Comparison of ENCODE assay signal across 11 mouse cellular contexts in the genomic region with DNA sequence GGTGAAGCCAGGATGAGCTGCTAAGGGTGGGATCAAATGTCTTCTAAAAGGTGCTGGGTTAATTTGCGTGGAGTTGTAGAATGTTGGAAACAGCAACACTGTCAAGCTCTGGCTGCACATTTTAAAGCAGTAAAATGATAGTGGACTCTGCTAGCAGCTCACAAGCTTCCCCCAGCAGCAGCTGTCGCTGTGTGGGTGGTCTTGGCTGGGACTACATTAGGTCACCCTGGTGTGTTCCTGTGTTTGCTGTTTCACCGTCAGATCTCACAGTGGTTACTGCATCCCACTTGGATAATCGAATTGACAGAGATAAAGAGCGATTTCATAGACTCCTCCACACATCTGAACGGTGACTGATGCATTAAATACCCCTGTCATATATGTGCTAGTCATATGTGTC.
A peak's percentile ranks its signal among the peaks of the same experiment; 100 is the strongest.
DNase-seq lines count a peak whose midpoint lies in the region; ATAC-seq and TF ChIP-seq lines count a peak whose summit lies in the region.
"Had no signal": no experiment of that assay in that cellular context is flagged by ENCODE, and none has a peak within 500 bp of the region (broad histone marks: within the 10 kb centered on the region; RNA-seq: fewer than 3 reads in every experiment).

No protein-coding gene starts in this region.

- H3K4me1 ChIP-seq in hindbrain, embryonic 11.5 days (replicated peaks; ENCODE audit: control insufficient read depth, insufficient read depth, low read length), result no peaks in the 10 kb centered on the region
- H3K4me1 ChIP-seq in hindbrain, embryonic 16.5 days (ENCODE audit: control insufficient read depth, insufficient read depth, low read depth, low read length), result no peaks in the 10 kb centered on the region
- H3K4me1 ChIP-seq in midbrain, postnatal 0 days (ENCODE audit: insufficient read depth, low read length), result no peaks in the 10 kb centered on the region
- H3K4me1 ChIP-seq in midbrain, embryonic 13.5 days (replicated peaks), result 0 out of 2 replicates have a peak, but pooled peaks cover 6% of the 10 kb centered on the region
- H3K4me1 ChIP-seq in limb, embryonic 10.5 days, result peaks cover 31% of the 10 kb centered on the region

- no peaks in the 10 kb centered on the region for H3K9me3 ChIP-seq in hindbrain, embryonic 11.5 days (ENCODE audit: control insufficient read depth, low read length)
- no peaks in the 10 kb centered on the region for H3K9me3 ChIP-seq in hindbrain, embryonic 16.5 days (ENCODE audit: control insufficient read depth, low read length)
- H3K9me3 ChIP-seq in midbrain, postnatal 0 days (ENCODE audit: low read length), result no peaks in the 10 kb centered on the region
- no peaks in the 10 kb centered on the region for H3K9me3 ChIP-seq in midbrain, embryonic 13.5 days
- no peaks in the 10 kb centered on the region for H3K9me3 ChIP-seq in limb, embryonic 10.5 days (replicated peaks)
- H3K9me3 ChIP-seq: forebrain, embryonic 13.5 days had no signal

- no peak overlapping the region for H3K4me2 ChIP-seq in hindbrain, embryonic 11.5 days (replicated peaks; ENCODE audit: low read depth, low read length)
- H3K4me2 ChIP-seq in hindbrain, embryonic 16.5 days (ENCODE audit: low read length), result no peak overlapping the region
- no peak overlapping the region for H3K4me2 ChIP-seq in midbrain, postnatal 0 days (ENCODE audit: low read depth, low read length, poor library complexity, severe bottlenecking)
- no peak overlapping the region for H3K4me2 ChIP-seq in midbrain, embryonic 13.5 days (replicated peaks)
- H3K4me2 ChIP-seq: forebrain, embryonic 13.5 days had no signal

- no peaks in the 10 kb centered on the region; the same call in 1 of the 2 replicates for H3K27me3 ChIP-seq in hindbrain, embryonic 11.5 days (ENCODE audit: control insufficient read depth, insufficient read depth, low read length)
- H3K27me3 ChIP-seq in hindbrain, embryonic 16.5 days (replicated peaks; ENCODE audit: control insufficient read depth, insufficient read depth, low read length), result no peaks in the 10 kb centered on the region
- H3K27me3 ChIP-seq in midbrain, postnatal 0 days (ENCODE audit: insufficient read depth, low read length), result no peaks in the 10 kb centered on the region
- H3K27me3 ChIP-seq in midbrain, embryonic 13.5 days, result no peaks in the 10 kb centered on the region
- H3K27me3 ChIP-seq in limb, embryonic 10.5 days (ENCODE audit: low read depth, poor library complexity, severe bottlenecking), result no peaks in the 10 kb centered on the region
- H3K27me3 ChIP-seq: forebrain, embryonic 13.5 days had no signal

- no peak overlapping the region for H3K4me3 ChIP-seq in hindbrain, embryonic 11.5 days (ENCODE audit: low read depth, low read length)
- no peak overlapping the region for H3K4me3 ChIP-seq in hindbrain, embryonic 16.5 days (ENCODE audit: low read length)
- H3K4me3 ChIP-seq in midbrain, postnatal 0 days (ENCODE audit: low read depth, low read length), result no peak overlapping the region
- H3K4me3 ChIP-seq in midbrain, embryonic 13.5 days (replicated peaks), result no peak overlapping the region
- H3K4me3 ChIP-seq in limb, embryonic 10.5 days, result no peak overlapping the region
- H3K4me3 ChIP-seq: forebrain, embryonic 13.5 days had no signal

- no peak overlapping the region for H3K27ac ChIP-seq in hindbrain, embryonic 11.5 days (ENCODE audit: low read depth, low read length)
- H3K27ac ChIP-seq in hindbrain, embryonic 16.5 days (ENCODE audit: low read depth, low read length), result no peak overlapping the region
- no peak overlapping the region for H3K27ac ChIP-seq in midbrain, postnatal 0 days (ENCODE audit: low read depth, low read length)
- H3K27ac ChIP-seq in midbrain, embryonic 13.5 days, result no peak overlapping the region
- H3K27ac ChIP-seq in limb, embryonic 10.5 days, result 0 out of 2 replicates have a peak overlapping the region, but pooled peaks have one; percentile 30
- H3K27ac ChIP-seq: forebrain, embryonic 13.5 days had no signal

- H3K36me3 ChIP-seq in hindbrain, embryonic 11.5 days (ENCODE audit: control insufficient read depth, insufficient read depth, low read length), result no peaks in the 10 kb centered on the region
- no peaks in the 10 kb centered on the region for H3K36me3 ChIP-seq in hindbrain, embryonic 16.5 days (ENCODE audit: control insufficient read depth, insufficient read depth, low read length)
- H3K36me3 ChIP-seq in midbrain, postnatal 0 days (ENCODE audit: insufficient read depth, low read length), result no peaks in the 10 kb centered on the region
- H3K36me3 ChIP-seq in midbrain, embryonic 13.5 days, result no peaks in the 10 kb centered on the region
- H3K36me3 ChIP-seq in limb, embryonic 10.5 days, result no peaks in the 10 kb centered on the region

- no peak for TF ChIP-seq CTCF in midbrain, postnatal 0 days (IDR thresholded peaks at IDR 0.05)

- 56% methylated on average over 6 of the region's 6 CpGs for WGBS in hindbrain, embryonic 11.5 days
- WGBS in hindbrain, embryonic 16.5 days, result 53% methylated on average over 6 of the region's 6 CpGs
- WGBS in midbrain, postnatal 0 days, result 62% methylated on average over 6 of the region's 6 CpGs
- WGBS in midbrain, embryonic 13.5 days, result 71% methylated on average over 6 of the region's 6 CpGs
- 56% methylated on average over 6 of the region's 6 CpGs for WGBS in limb, embryonic 10.5 days

- DNase-seq in hindbrain, embryonic 11.5 days (ENCODE audit: low spot score), result peak; percentile 36
- peak; percentile 64 for DNase-seq in midbrain, postnatal 0 days (ENCODE audit: low spot score)
- peak; percentile 58 for DNase-seq in limb, embryonic 10.5 days (ENCODE audit: low spot score)
- DNase-seq in testis, postnatal 14 days (ENCODE audit: low spot score), result peak; percentile 42
- no peak for DNase-seq in ovary, adult 18-20 months (ENCODE audit: low spot score)
- no peak for DNase-seq in thymus, postnatal 14 days
- DNase-seq: layer of hippocampus, postnatal 36 days; thymus, postnatal 36 days had no signal

- no peak overlapping the region for H3K9ac ChIP-seq in hindbrain, embryonic 11.5 days (ENCODE audit: low read depth, low read length)
- no peak overlapping the region for H3K9ac ChIP-seq in hindbrain, embryonic 16.5 days (ENCODE audit: low read depth, low read length)
- H3K9ac ChIP-seq in midbrain, postnatal 0 days (replicated peaks; ENCODE audit: low read length, poor library complexity, severe bottlenecking), result no peak overlapping the region
- no peak overlapping the region for H3K9ac ChIP-seq in midbrain, embryonic 13.5 days (replicated peaks)
- H3K9ac ChIP-seq: forebrain, embryonic 13.5 days had no signal

- ATAC-seq in hindbrain, embryonic 11.5 days (ENCODE audit: low FRiP score), result no peak
- ATAC-seq in hindbrain, embryonic 16.5 days, result no peak; the same call in 1 of the 2 replicates
- ATAC-seq in midbrain, postnatal 0 days (ENCODE audit: low FRiP score), result no peak
- no peak for ATAC-seq in midbrain, embryonic 13.5 days
- ATAC-seq: forebrain, embryonic 13.5 days had no signal

Comparison
In these comparisons a context has a peak if more than half of its experiments do, and no peak if none do; other contexts are left out.
1. DNase-seq: peak in hindbrain, embryonic 11.5 days (single experiment), midbrain, postnatal 0 days (single experiment), limb, embryonic 10.5 days (single experiment) and testis, postnatal 14 days (single experiment); none in ovary, adult 18-20 months (single experiment) and thymus, postnatal 14 days (single experiment).